Mouse (Mus musculus): Measurements from ENCODE around the gene Phf24. TPM values are rescaled to one million over a fixed set of nuclear protein-coding genes. Genes with fewer than 3 reads are reported as not detected.

Gene Phf24
- total RNA-seq, 2 experiments from 2014 or later, result 0.11 to 1.0 TPM

GRCm38 (mm10) chr4:42949051-42949675 is 32.7 kb downstream of the Phf24 start:
- ATAC-seq (replicated peaks; ENCODE audit: poor library complexity, severe bottlenecking), result no peak

DNA sequence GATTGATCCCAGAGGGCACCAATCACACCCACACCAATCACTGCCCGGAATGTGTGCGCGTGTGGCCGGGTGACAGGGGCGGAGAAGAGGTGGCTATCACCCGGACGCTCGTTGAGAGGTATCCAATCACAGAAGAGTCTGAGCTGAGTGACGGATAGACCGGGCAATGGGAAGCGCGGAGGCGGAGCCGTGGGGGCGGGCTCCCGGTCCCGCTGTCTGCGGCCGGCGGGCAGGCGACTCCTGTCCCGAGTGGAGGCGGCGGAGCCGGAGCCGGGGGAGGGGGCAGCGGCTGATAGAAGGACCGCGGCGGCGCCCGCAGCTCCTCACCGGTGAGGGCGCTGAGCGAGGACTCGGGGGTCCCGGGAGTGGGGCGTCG is 33.2 kb downstream of the Phf24 start, which contains the start of gene Dnajb5:
Dnajb5 (plus strand) TSS at position 139 of the 376 bp plus-strand sequence.
- peak; percentile 85 for ATAC-seq (replicated peaks; ENCODE audit: poor library complexity, severe bottlenecking)

DNA sequence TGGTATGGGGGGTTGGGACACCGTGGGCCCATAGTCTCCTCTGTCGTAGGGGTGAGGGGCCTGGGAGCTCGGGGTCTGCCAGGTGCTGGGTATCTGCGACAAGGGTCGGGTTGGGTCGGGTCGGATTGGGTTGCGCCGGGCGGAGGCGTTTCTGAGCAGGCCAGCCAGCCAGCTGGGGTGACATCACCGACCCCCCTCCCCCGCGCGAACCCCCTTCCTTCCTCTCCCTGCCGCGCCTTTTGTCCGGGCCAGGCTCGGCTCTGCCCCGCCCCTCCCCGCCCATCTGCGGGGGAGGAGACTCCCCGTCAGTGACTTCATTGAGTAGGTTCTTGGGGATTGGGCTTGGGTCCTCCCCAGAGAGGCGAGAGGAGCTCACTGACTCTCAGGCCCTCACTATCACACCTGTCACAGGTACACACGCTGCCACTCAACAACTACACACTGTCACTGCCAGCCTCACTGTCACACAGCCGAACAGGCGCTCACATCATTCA is 33.7 kb downstream of the Phf24 start:
- peak; percentile 46 for ATAC-seq (replicated peaks; ENCODE audit: poor library complexity, severe bottlenecking)

DNA sequence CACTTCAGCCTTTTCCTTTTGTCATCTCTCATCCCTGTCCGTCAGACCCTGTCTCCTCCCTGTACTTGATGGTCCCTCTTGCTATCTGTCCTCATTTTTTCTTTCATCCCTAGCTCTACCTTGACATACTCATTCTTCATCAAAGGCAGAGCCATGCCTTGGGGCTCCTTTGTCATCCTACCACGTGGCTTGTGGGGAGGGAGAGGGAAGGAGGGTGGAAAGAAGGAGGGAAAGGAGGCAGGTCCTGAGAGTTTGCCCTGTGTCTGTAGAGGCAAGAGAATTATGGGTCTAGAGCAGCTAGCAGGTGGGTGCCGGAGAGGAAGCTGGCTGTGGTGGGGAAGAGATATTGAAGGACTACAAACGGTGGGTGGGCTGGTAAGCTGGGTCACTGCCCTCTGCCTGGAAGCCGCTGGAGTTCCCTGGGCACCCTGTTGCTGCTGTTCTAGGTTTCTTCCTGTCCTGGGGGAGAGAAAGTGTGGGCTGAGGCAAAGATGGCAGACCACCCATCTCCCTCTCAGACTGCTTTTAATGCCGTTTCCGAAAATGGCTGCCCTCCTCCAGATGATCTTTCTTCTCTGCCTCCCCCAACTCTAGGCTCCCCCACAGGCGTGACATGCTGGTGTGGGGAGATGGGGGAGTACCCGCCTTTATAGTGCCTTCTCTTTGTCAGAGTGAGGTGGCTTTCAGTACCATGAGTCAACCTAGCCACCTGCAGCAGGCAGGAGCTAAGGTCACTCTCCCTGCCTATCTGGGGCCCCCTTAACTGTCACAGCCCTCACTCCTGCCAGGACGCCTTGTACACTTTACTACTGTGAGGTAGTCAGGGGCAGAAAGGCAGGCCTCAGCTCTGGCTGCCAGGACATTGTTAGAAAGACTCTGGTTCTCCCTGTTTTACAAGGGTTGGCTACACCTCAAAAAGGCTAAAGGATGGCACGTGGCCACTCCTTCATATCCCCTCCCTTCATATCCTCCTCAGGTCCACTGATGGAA is 35.0 kb downstream of the Phf24 start:
- no peak for ATAC-seq (replicated peaks; ENCODE audit: poor library complexity, severe bottlenecking)

DNA sequence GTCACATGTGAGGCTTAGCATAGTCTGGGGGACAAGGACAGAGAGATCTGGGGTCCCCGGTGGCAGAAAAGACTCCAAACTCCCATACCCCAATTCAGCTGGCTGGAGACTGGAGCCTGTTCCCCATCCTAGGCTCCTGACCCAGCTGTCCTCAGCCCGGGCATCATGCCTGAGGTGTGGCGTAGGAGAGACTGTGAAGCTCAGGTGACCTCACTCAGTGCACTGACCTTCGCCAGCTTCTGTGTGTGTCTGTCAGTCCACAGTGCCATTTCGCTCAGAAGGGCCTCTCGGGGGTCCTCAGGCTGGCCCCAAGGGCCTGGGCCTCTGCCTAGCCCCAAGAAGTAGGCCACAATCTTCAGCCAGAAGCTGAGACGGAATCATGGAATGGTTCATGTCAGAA is 36.1 kb downstream of the Phf24 start:
- ATAC-seq (replicated peaks; ENCODE audit: poor library complexity, severe bottlenecking), result no peak

GRCm38 (mm10) chr4:42953435-42954094 is 37.1 kb downstream of the Phf24 start:
- no peak for ATAC-seq (replicated peaks; ENCODE audit: poor library complexity, severe bottlenecking)

GRCm38 (mm10) chr4:42954297-42954696 is 37.8 kb downstream of the Phf24 start:
- no peak for ATAC-seq (replicated peaks; ENCODE audit: poor library complexity, severe bottlenecking)

- no peak for ATAC-seq (replicated peaks; ENCODE audit: poor library complexity, severe bottlenecking)
Observed at GRCm38 (mm10) chr4:42955200-42955599, 38.7 kb downstream of the Phf24 start.

- ATAC-seq (replicated peaks; ENCODE audit: poor library complexity, severe bottlenecking), result no peak
Observed at GRCm38 (mm10) chr4:42956581-42956980, 40.1 kb downstream of the Phf24 start.

DNA sequence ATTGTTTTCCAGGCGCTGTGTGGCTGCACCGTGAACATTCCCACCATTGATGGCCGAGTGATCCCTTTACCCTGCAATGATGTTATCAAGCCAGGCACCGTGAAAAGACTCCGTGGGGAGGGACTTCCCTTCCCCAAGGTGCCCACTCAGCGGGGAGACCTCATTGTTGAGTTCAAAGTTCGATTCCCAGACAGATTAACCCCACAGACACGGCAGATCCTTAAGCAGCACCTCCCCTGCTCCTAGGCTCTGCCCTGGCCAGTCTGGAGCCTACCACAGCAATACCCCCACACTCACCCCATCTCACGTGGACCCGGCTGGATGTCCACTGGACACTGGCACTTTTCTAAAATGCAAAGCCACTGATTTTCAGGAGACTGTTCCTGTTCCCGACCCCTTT is 40.8 kb downstream of the Phf24 start:
- no peak for ATAC-seq (replicated peaks; ENCODE audit: poor library complexity, severe bottlenecking)

DNA sequence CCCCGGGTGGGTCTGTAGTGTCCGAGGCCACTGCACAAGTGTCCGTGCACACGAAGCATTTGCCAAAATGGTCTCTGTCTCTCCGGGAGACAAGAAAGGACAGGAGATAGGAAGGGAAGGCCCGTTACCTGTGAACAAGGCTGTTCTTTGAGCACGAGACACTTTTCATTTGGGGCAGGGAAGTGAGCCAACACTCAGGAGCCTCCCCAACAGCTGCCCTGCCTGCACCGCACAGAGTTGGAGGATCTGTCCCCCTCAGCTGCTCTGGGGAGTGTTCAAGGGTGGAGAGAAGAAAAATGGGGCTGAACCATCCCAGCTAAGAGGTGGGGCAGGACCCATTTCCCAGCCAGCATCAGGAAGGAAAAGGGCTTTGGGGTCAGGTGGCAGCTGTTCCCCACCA is 41.5 kb downstream of the Phf24 start:
- no peak for ATAC-seq (replicated peaks; ENCODE audit: poor library complexity, severe bottlenecking)

DNA sequence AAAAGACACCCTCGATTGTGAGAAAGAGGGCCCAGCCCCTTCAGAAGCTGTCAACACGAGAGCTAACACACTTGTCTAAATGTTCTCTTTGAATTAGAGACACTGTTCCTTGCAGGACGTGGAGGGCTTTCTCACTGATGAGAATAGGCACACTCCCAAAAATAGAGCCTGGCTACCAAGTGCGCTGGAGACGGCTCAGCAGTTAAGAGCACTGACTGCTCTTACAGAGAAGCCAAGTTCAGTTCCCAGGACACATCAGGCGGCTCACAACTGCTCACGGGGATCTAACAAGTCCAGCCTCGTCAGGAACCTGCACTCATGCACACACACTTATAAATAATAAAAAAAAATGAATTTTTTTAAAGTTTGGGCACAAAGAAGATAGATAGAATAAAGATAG is 42.5 kb downstream of the Phf24 start:
- no peak for ATAC-seq (replicated peaks; ENCODE audit: poor library complexity, severe bottlenecking)

DNA sequence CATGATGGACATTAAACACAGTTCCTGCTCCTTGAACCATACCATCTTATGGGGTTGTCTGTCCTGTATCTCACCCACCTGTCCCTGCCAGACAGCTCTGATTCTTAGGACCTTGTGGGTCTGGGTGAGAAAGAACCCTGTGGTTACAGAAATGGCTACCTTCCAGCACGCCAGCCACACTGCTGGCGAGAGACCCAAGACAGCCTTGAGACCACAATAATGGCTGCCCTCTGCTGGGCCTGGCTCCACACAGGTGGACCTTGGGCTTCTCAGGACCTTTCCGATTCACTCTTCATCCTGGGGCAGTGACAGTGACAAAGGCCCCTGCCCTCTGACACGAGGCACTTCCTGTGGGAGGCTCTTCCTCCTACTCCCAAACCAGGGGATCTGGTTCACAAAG is 42.9 kb downstream of the Phf24 start:
- no peak for ATAC-seq (replicated peaks; ENCODE audit: poor library complexity, severe bottlenecking)

GRCm38 (mm10) chr4:42961592-42961991 is 45.1 kb downstream of the Phf24 start:
- peak; percentile 74 for ATAC-seq (replicated peaks; ENCODE audit: poor library complexity, severe bottlenecking)

GRCm38 (mm10) chr4:42963480-42963879 is 47.0 kb downstream of the Phf24 start:
- no peak for ATAC-seq (replicated peaks; ENCODE audit: poor library complexity, severe bottlenecking)

DNA sequence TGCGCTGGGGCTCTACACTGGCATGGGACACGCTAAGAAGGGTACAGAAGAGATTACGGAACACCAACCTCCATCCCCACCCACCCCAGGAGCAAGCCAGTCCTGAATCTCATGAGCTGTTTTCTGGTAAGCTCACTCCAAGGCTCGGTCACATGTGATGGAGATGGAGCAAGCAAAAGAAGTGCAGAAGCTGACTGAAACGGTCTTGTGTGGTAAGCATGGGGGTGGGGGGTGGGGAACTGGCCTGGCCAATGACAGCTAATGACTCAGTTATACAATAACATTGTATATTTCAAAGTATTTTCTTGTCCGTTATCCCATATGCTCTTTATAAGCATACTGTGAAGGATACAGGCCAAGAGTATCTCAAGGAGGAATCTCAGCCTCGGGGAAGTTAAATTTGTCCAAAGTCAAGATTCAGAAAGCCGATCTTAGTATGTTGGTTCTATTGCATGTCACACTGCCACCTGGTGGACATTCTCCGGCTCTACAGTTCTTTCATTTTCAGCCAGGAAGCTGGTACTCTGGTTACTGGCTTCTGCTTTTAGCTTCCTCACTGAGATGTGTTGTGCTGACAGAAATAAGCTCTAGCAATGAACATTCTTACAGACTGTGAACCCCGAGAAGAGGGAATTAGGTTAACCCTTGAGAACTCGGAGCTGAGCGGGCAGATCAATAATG is 48.7 kb downstream of the Phf24 start:
- ATAC-seq (replicated peaks; ENCODE audit: poor library complexity, severe bottlenecking), result peak; percentile 88

DNA sequence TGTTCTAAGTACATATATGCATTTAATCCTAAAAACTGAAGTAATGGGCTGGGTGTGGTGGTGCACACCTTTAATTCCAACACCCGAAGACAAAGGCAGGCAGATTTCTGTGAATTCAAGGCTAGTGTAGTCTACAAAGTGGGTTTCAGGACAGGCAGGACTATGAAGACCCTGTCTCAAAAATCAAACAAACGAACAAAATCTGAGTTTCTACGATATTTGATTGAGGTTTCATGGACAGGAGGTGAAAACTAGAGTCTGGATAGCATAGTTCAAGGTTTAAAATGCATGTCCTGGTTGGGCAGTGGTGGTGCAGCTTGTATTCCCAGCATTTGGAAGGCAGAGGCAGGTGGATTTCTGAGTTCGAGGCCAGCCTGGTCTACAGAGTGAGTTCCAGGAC is 52.8 kb downstream of the Phf24 start, which contains the start of gene 1700022I11Rik:
1700022I11Rik (plus strand) TSS at position 301 of the 400 bp plus-strand sequence.
- ATAC-seq (replicated peaks; ENCODE audit: poor library complexity, severe bottlenecking), result no peak

GRCm38 (mm10) chr4:42972952-42973351 is 56.5 kb downstream of the Phf24 start:
- no peak for ATAC-seq (replicated peaks; ENCODE audit: poor library complexity, severe bottlenecking)

DNA sequence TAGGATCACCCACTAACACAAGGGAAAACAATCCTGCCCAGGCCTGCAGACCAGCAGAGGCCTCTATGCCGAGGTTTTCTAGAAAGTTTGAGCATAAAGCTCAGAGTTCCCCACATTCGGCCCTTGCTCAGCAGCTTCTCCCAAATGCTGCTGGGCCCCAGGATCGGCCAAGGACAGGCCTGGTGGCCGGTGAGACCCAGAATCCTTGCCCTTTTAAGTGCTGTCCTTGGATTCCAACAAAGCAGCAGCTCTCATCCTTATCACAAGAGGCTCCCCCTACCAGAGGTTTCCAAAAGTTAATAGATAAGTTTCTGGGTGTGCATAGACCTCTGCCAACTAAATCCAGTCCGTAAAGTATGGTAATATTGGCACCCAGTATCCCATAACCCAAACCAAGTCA is 57.4 kb downstream of the Phf24 start:
- ATAC-seq (replicated peaks; ENCODE audit: poor library complexity, severe bottlenecking), result no peak

DNA sequence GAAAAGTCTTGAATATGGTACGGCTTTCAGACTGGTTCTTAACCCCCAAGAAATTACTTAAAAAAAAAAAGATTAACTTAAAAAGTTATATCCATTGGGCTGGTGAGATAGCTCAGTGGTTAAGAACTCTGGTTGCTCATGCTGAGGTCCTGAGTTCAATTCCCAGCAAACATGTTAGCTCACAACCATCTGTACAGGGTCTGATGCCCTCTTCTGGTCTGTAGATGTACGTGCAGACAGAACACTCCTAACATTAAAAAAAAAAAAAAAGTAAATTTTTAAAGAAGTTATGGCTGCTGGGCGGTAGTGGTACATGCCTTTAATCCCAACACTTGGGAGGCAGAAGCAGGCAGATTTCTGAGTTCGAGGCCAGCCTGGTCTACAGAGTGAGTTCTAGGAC is 61.6 kb downstream of the Phf24 start:
- ATAC-seq (replicated peaks; ENCODE audit: poor library complexity, severe bottlenecking), result 0 out of 2 replicates have a peak, but pooled peaks have one; percentile 36

Measured in granulocyte monocyte progenitor cell, adult 5-6 weeks (primary cell).